Mouse (Mus musculus) kidney, postnatal 36 days (tissue): ENCODE data around the gene Slc25a19.

Source experiments
- DNase-seq, 2 experiments: peaks; one replicate each; pipeline ENCODE4 v3.0.0; 2021 to 2022; ENCODE audit warnings: mixed read lengths in 2 of 2

The Slc25a19 gene

GRCm38 (mm10) chr11:115618001-115618400 is 10.1 kb downstream of the Slc25a19 start:
- DNase-seq = peak; percentile 59 to 60

GRCm38 (mm10) chr11:115616893-115617292 is 11.2 kb downstream of the Slc25a19 start:
- DNase-seq = peak; percentile 72 to 76

GRCm38 (mm10) chr11:115616371-115616770 is 11.7 kb downstream of the Slc25a19 start:
- no peak for DNase-seq

GRCm38 (mm10) chr11:115615875-115616274 is 12.2 kb downstream of the Slc25a19 start:
- DNase-seq = peak; percentile 58 to 61

- peak; percentile 45 to 48 for DNase-seq
Observed at GRCm38 (mm10) chr11:115615108-115615825, 12.8 kb downstream of the Slc25a19 start.

- peak in 1 of 2 experiments; percentile 50 for DNase-seq
Observed at GRCm38 (mm10) chr11:115614346-115615107, 13.6 kb downstream of the Slc25a19 start.

- DNase-seq = no peak
Observed at GRCm38 (mm10) chr11:115613138-115613945, 14.8 kb downstream of the Slc25a19 start.

- peak; percentile 94 to 96 for DNase-seq
Observed at GRCm38 (mm10) chr11:115612410-115613137, 15.5 kb downstream of the Slc25a19 start, which contains the start of gene Mif4gd. Mif4gd (minus strand) TSS chr11:115612969.

GRCm38 (mm10) chr11:115612059-115612409 is 16.1 kb downstream of the Slc25a19 start:
- DNase-seq = peak; percentile 91 to 96

- DNase-seq = no peak
Observed at GRCm38 (mm10) chr11:115611173-115611572, 16.9 kb downstream of the Slc25a19 start.

- no peak for DNase-seq
Observed at GRCm38 (mm10) chr11:115609576-115609975, 18.5 kb downstream of the Slc25a19 start.

GRCm38 (mm10) chr11:115608421-115609399 is 19.4 kb downstream of the Slc25a19 start:
- DNase-seq = no peak

GRCm38 (mm10) chr11:115606733-115607132 is 21.4 kb downstream of the Slc25a19 start:
- no peak for DNase-seq

GRCm38 (mm10) chr11:115604304-115604696 is 23.8 kb downstream of the Slc25a19 start:
- peak in 1 of 2 experiments; percentile 60 for DNase-seq

GRCm38 (mm10) chr11:115603476-115604303 is 24.4 kb downstream of the Slc25a19 start, which contains the start of the genes Mrps7 and Gga3:
Mrps7 (plus strand) TSS chr11:115603925.
Gga3 (minus strand) TSS chr11:115604051.
- DNase-seq = peak; percentile 94 to 97

GRCm38 (mm10) chr11:115603128-115603475 is 25.0 kb downstream of the Slc25a19 start:
- no peak for DNase-seq

GRCm38 (mm10) chr11:115601174-115601573 is 26.9 kb downstream of the Slc25a19 start:
- DNase-seq = no peak

- no peak for DNase-seq
Observed at GRCm38 (mm10) chr11:115600743-115601142, 27.4 kb downstream of the Slc25a19 start.

GRCm38 (mm10) chr11:115599722-115600121 is 28.4 kb downstream of the Slc25a19 start:
- no peak for DNase-seq

- DNase-seq = no peak
Observed at GRCm38 (mm10) chr11:115598309-115598708, 29.8 kb downstream of the Slc25a19 start.
